Mouse (Mus musculus) left cerebral cortex, adult 2 months (tissue): ENCODE results near the gene Nppb. TPM values are rescaled to one million over a fixed set of nuclear protein-coding genes. Genes with fewer than 3 reads are reported as not detected.

Experiments
- DNase-seq, 2 experiments: peaks; one replicate each; pipeline ENCODE4 v3.0.0; 2021 to 2022; ENCODE audit warnings: low spot score in 2 of 2, mixed read lengths in 1 of 2; ENCODE audit errors: extremely low spot score in 1 of 2
- H3K27ac ChIP-seq: fragments of 200-600 bp; 2 replicates; pipeline ENCODE4 v1.8.1; 2022
- H3K4me3 ChIP-seq: fragments of 200-600 bp; 2 replicates; pipeline ENCODE4 v1.8.1; 2022
- CTCF ChIP-seq: fragments of 200-600 bp; IDR thresholded peaks from 2 replicates; pipeline ENCODE4 v1.8.1; 2022; ENCODE audit warnings: antibody characterized with exemption, mild to moderate bottlenecking, moderate library complexity
- intact Hi-C: fragments of 180-260 bp; cut with DNase I; formaldehyde crosslinking; loops from one replicate; pipeline ENCODE4 v1.15.1; 2025
- total RNA-seq, 2 experiments: library from RNA; stranded (reverse); gene quantifications; 2 replicates each; pipeline ENCODE4 v1.2.3; 2021

Nppb gene
- total RNA-seq, 2 experiments from 2014 or later: not detected

- TF ChIP-seq CTCF: no peak
- Histone ChIP-seq H3K27ac (no peak overlapping the region), H3K4me3 (no peak overlapping the region)
- no peak for DNase-seq
- intact Hi-C loops: no loop called here
These were observed 8.0 kb downstream of the Nppb start for GRCm38 (mm10) chr4:147993571-147994095.

- Histone ChIP-seq H3K4me3 (no peak overlapping the region), H3K27ac (no peak overlapping the region)
- no peak for DNase-seq
- intact Hi-C loops: no loop called here
- TF ChIP-seq CTCF: no peak
These were observed 9.7 kb downstream of the Nppb start for GRCm38 (mm10) chr4:147995311-147995710.

- H3K27ac ChIP-seq: no peak within 1 kb of the TSS
- DNase-seq: no peak
- intact Hi-C loops: no loop called here
- TF ChIP-seq CTCF: no peak
- no peak within 1 kb of the TSS for H3K4me3 ChIP-seq
These were observed 14.7 kb downstream of the Nppb start, which contains the start of gene Nppa for GRCm38 (mm10) chr4:148000202-148000772. Gene Nppa (plus strand): TSS chr4:148000722.

GRCm38 (mm10) chr4:148001013-148001789 is 15.6 kb downstream of the Nppb start:
- intact Hi-C loops: no loop called here
- no peak for TF ChIP-seq CTCF
- no peak for DNase-seq
- H3K4me3 ChIP-seq: no peak overlapping the region
- no peak overlapping the region for H3K27ac ChIP-seq

GRCm38 (mm10) chr4:148001866-148002265 is 16.3 kb downstream of the Nppb start:
- Histone ChIP-seq H3K4me3 (no peak overlapping the region), H3K27ac (no peak overlapping the region)
- TF ChIP-seq CTCF: no peak
- no peak for DNase-seq
- intact Hi-C loops: no loop called here

GRCm38 (mm10) chr4:148004361-148004760 is 18.8 kb downstream of the Nppb start:
- intact Hi-C loops: no loop called here
- no peak for DNase-seq
- TF ChIP-seq CTCF: no peak
- no peak overlapping the region for H3K4me3 ChIP-seq
- no peak overlapping the region for H3K27ac ChIP-seq

- TF ChIP-seq CTCF: peak; percentile 74
- peak; percentile 63 to 66 for DNase-seq
- intact Hi-C loops: loop anchor here (2.0 kb wide), 1 partner anchor 50 kb away; no protein-coding TSS in a partner anchor
- Histone ChIP-seq H3K27ac (no peak overlapping the region), H3K4me3 (no peak overlapping the region)
These were observed 22.8 kb downstream of the Nppb start for GRCm38 (mm10) chr4:148008412-148008811.

DNA sequence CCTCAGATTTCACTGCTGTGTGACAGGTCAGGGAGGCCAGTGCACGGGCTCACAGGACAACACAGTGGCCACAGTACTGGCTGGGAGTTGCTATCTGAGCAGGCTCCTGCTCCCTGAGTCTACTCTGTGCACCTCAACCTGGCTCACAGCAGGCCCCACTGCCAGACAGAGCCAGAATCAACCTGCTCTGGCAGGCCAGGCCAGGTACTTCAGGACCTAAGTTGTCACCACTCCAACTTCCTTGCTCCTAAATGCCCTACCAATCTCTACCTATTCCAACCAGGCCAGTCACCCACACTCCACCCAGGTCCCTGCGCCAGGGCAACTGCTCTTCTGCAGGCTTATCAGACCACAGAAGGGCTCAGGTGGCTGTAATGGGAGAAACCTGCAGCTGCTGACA is 24.1 kb downstream of the Nppb start:
- intact Hi-C loops: loop anchor here (2.0 kb wide), 1 partner anchor 51 kb away; no protein-coding TSS in a partner anchor
- TF ChIP-seq CTCF: no peak
- H3K4me3 ChIP-seq: no peak overlapping the region
- no peak overlapping the region for H3K27ac ChIP-seq
- no peak for DNase-seq

DNA sequence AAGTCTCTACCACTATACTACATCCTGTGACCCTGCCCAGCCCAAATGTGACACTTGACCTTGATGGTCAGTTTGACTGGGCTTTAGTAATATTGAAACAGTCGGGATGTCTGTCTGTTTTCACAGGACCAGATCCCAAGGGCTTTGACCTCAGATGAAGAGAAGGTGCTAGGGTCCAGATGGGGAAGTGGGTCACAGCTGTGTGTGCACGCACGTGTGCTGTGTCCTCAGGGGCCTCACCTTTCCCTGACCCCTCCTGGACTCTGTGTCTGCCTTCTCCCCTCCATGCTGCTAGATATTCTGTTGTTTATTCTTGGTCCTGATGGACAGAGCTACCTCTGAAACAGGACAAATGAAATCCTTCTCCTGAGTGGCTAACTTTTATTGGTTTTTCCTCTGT is 25.7 kb downstream of the Nppb start:
- TF ChIP-seq CTCF: no peak
- H3K4me3 ChIP-seq: no peak overlapping the region
- intact Hi-C loops: no loop called here
- H3K27ac ChIP-seq: no peak overlapping the region
- no peak for DNase-seq

GRCm38 (mm10) chr4:148012216-148012615 is 26.6 kb downstream of the Nppb start:
- Histone ChIP-seq H3K4me3 (no peak overlapping the region), H3K27ac (no peak overlapping the region)
- DNase-seq: no peak
- intact Hi-C loops: no loop called here
- TF ChIP-seq CTCF: no peak

GRCm38 (mm10) chr4:148015418-148015817 is 29.8 kb downstream of the Nppb start:
- DNase-seq: no peak
- no peak overlapping the region for H3K27ac ChIP-seq
- intact Hi-C loops: no loop called here
- H3K4me3 ChIP-seq: no peak overlapping the region
- peak; percentile 48 for TF ChIP-seq CTCF

DNA sequence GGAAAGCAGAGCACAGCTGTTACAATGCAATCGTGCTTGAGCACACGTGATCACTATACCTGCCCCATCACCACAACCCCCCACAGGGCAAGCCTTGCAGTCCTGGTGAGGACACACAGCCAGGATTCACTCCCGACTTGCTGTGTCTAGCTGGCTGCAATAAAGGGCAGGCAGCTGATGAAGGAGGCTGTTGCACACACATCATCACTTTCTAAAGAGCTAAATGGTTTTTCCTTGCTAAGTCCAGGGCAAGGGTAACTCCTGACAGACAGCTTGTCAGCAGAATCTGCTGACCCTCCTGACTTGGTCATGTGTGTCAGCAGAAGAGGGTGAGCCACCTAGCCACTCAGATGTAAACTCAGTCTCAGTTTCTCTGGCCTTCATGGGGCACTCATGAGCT is 31.4 kb downstream of the Nppb start:
- no peak overlapping the region for H3K4me3 ChIP-seq
- TF ChIP-seq CTCF: no peak
- H3K27ac ChIP-seq: no peak overlapping the region
- intact Hi-C loops: no loop called here
- no peak for DNase-seq
